In the genomic region with DNA sequence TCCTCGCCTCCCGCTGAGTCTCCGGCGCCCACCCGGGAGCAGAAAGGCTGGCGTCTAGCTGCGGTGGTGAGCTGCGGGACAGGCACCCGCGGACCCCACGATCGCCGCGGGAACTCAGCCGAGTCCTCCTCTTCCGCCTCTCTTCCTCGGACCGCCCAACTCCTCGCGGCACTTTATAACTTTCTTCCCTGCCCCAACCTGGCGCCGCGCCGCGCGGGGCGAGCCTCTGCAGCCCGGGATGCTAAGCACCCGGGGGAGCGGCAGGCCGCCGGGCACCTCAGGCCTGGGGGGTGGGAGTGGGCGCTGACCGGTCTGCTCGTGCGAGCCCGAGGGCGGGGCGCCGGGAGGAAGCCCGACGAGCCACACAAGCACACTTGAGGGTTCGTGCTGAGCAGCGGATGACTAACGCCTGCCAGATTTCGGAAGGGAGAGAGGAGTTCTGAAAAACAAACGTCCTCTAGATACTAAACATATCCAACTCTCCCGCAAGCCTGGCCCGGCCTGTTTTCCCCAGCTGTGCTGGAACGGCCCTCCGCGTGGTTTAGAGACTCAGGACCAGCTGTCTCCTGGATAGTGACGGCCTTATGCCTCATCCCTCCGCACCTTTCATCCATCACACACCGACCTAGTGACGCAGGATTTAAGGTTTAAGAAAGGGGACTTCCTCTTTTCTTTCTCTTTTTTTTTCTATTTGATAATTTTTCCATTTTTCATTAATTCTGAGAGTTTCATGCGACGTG, we compare ENCODE assay signal across 8 mouse cellular contexts. TPM values are rescaled to one million over a fixed set of nuclear protein-coding genes. Genes with fewer than 3 reads are reported as not detected.
DNase-seq lines count a peak whose midpoint lies in the region; ATAC-seq and TF ChIP-seq lines count a peak whose summit lies in the region.

A gene (minus strand): TSS at position 142 of the 740 bp plus-strand sequence.

- H3ac ChIP-seq in C2C12 (ENCODE audit: control insufficient read depth, insufficient read length, low read depth) = peak within 1 kb of the TSS; percentile 74

- H3K27ac ChIP-seq in forebrain, embryonic 10.5 days = peak within 1 kb of the TSS; percentile 95
- peak within 1 kb of the TSS; percentile 93 for H3K27ac ChIP-seq in heart, embryonic 12.5 days (ENCODE audit: poor library complexity, severe bottlenecking)
- peak within 1 kb of the TSS; percentile 74 for H3K27ac ChIP-seq in kidney, embryonic 14.5 days (ENCODE audit: low read depth, low read length)
- peak within 1 kb of the TSS; percentile 72 for H3K27ac ChIP-seq in liver, embryonic 15.5 days (replicated peaks)

- H3K27me3 ChIP-seq in C2C12 (ENCODE audit: control insufficient read depth, insufficient read depth, insufficient read length) = no peaks in the 10 kb centered on the region
- H3K27me3 ChIP-seq in forebrain, embryonic 10.5 days (ENCODE audit: poor library complexity, severe bottlenecking) = peaks cover 17% of the 10 kb centered on the region
- no peaks in the 10 kb centered on the region for H3K27me3 ChIP-seq in heart, embryonic 12.5 days (replicated peaks)
- H3K27me3 ChIP-seq in kidney, embryonic 14.5 days (ENCODE audit: control insufficient read depth, insufficient read depth, low read length) = no peaks in the 10 kb centered on the region
- peaks cover 19% of the 10 kb centered on the region for H3K27me3 ChIP-seq in liver, embryonic 15.5 days

- H3K4me1 ChIP-seq in forebrain, embryonic 10.5 days = peaks cover 26% of the 10 kb centered on the region
- peaks cover 13% of the 10 kb centered on the region for H3K4me1 ChIP-seq in heart, embryonic 12.5 days (replicated peaks)
- H3K4me1 ChIP-seq in kidney, embryonic 14.5 days (ENCODE audit: control insufficient read depth, insufficient read depth, low read length) = peaks cover 23% of the 10 kb centered on the region
- H3K4me1 ChIP-seq in liver, embryonic 15.5 days (replicated peaks) = peaks cover 7% of the 10 kb centered on the region; the same call in 1 of the 2 replicates

- peak; percentile 81 for DNase-seq in adrenal gland, postnatal 10 days
- DNase-seq in forebrain, embryonic 10.5 days (ENCODE audit: extremely low spot score, low spot score) = peak; percentile 70
- peak; percentile 58 to 68 for DNase-seq in natural killer cell, adult 2 months (ENCODE audit: low spot score in 2 of 2)
- peak; percentile 52 for DNase-seq in thymus, postnatal 0 days (ENCODE audit: low spot score)

- peak within 1 kb of the TSS; percentile 73 for H3K4me3 ChIP-seq in C2C12 (ENCODE audit: insufficient read depth, poor library complexity, severe bottlenecking)
- peak within 1 kb of the TSS; percentile 89 for H3K4me3 ChIP-seq in forebrain, embryonic 10.5 days
- peak within 1 kb of the TSS; percentile 85 for H3K4me3 ChIP-seq in heart, embryonic 12.5 days
- H3K4me3 ChIP-seq in kidney, embryonic 14.5 days (ENCODE audit: low read length) = peak within 1 kb of the TSS; percentile 67
- H3K4me3 ChIP-seq in liver, embryonic 15.5 days (replicated peaks) = peak within 1 kb of the TSS; percentile 63

- H3K36me3 ChIP-seq in C2C12 (ENCODE audit: control insufficient read depth, insufficient read depth) = peaks cover 30% of the 10 kb centered on the region
- H3K36me3 ChIP-seq in forebrain, embryonic 10.5 days (replicated peaks) = peaks cover 9% of the 10 kb centered on the region
- H3K36me3 ChIP-seq in heart, embryonic 12.5 days = peaks cover 7% of the 10 kb centered on the region
- peaks cover 6% of the 10 kb centered on the region; the same call in 1 of the 2 replicates for H3K36me3 ChIP-seq in kidney, embryonic 14.5 days (ENCODE audit: control insufficient read depth, insufficient read depth, low read length)
- no peaks in the 10 kb centered on the region for H3K36me3 ChIP-seq in liver, embryonic 15.5 days (replicated peaks)

- H3K4me2 ChIP-seq in heart, embryonic 12.5 days = peak within 1 kb of the TSS; percentile 74
- H3K4me2 ChIP-seq in kidney, embryonic 14.5 days (replicated peaks; ENCODE audit: low read depth, low read length) = peak within 1 kb of the TSS; percentile 58
- peak within 1 kb of the TSS; percentile 68 for H3K4me2 ChIP-seq in liver, embryonic 15.5 days

- TF ChIP-seq CTCF in C2C12 (IDR thresholded peaks at IDR 0.05; ENCODE audit: control insufficient read depth, insufficient read depth, insufficient read length) = no peak

- H3K79me3 ChIP-seq in C2C12 (ENCODE audit: low read depth) = peaks cover 41% of the 10 kb centered on the region

- WGBS in forebrain, embryonic 10.5 days = 2% methylated on average over 58 of the region's 58 CpGs
- 2% methylated on average over 58 of the region's 58 CpGs for WGBS in heart, embryonic 12.5 days
- 3% methylated on average over 58 of the region's 58 CpGs for WGBS in kidney, embryonic 14.5 days
- 3% methylated on average over 58 of the region's 58 CpGs for WGBS in liver, embryonic 15.5 days (ENCODE audit: insufficient replicate concordance)

- H3K9ac ChIP-seq in heart, embryonic 12.5 days = peak within 1 kb of the TSS; percentile 90
- peak within 1 kb of the TSS; percentile 81 for H3K9ac ChIP-seq in kidney, embryonic 14.5 days (ENCODE audit: low read depth, low read length)
- H3K9ac ChIP-seq in liver, embryonic 15.5 days = peak within 1 kb of the TSS; percentile 47

- ATAC-seq in heart, embryonic 12.5 days (ENCODE audit: insufficient number of reproducible peaks, low FRiP score) = peak; percentile 81
- peak; percentile 81 for ATAC-seq in kidney, embryonic 14.5 days (ENCODE audit: low FRiP score, low TSS enrichment)
- peak; percentile 34 for ATAC-seq in liver, embryonic 15.5 days (ENCODE audit: insufficient read depth)

- H3K9me3 ChIP-seq in forebrain, embryonic 10.5 days = no peaks in the 10 kb centered on the region
- H3K9me3 ChIP-seq in heart, embryonic 12.5 days (replicated peaks) = no peaks in the 10 kb centered on the region
- no peaks in the 10 kb centered on the region for H3K9me3 ChIP-seq in kidney, embryonic 14.5 days (ENCODE audit: control insufficient read depth, low read length)
- no peaks in the 10 kb centered on the region for H3K9me3 ChIP-seq in liver, embryonic 15.5 days (replicated peaks)

- H3K79me2 ChIP-seq in C2C12 (ENCODE audit: control insufficient read depth, insufficient read depth) = peaks cover 48% of the 10 kb centered on the region

TF ChIP-seq in C2C12, 6 proteins besides CTCF, POLR2A, EP300 and RAD21:
- TF ChIP-seq MYOD1 (IDR thresholded peaks at IDR 0.05; ENCODE audit: control insufficient read depth, insufficient read length, low read depth) (peak; percentile 75), USF1 (IDR thresholded peaks at IDR 0.05; ENCODE audit: low read depth) (no peak), CEBPB (IDR thresholded peaks at IDR 0.05; ENCODE audit: low read depth) (no peak), MAX (IDR thresholded peaks at IDR 0.05) (peak; percentile 47), MYOG (IDR thresholded peaks at IDR 0.05; ENCODE audit: control insufficient read depth, extremely low read depth, insufficient read length) (no peak), FOSL1 (IDR thresholded peaks at IDR 0.05; ENCODE audit: insufficient read depth, low read length, poor library complexity, severe bottlenecking) (no peak)
TF ChIP-seq in C2C12: peak in this region for 2.

RNA-seq across cellular contexts. Expression of the gene that starts here (rescaled TPM):
- 33.6 TPM for polyA plus RNA-seq in C2C12 (2012; fragmentation: generic; extraction: Trizol)
- total RNA-seq in adrenal gland, postnatal 10 days (2021) = 10 to 100 TPM; 23.3 to 24.3 TPM
- polyA plus RNA-seq in forebrain, embryonic 10.5 days (2016; fragmentation: Nextera tagmentation; extraction: Ambion mirVana) = 10.4 and 13.4 TPM in 2 replicates
- 64.2 and 64.3 TPM in 2 replicates for polyA plus RNA-seq in heart, embryonic 12.5 days (2016; fragmentation: Nextera tagmentation; extraction: Ambion mirVana)
- 8.2 and 18.5 TPM in 2 replicates for polyA plus RNA-seq in kidney, embryonic 14.5 days (2014; fragmentation: Nextera tagmentation; extraction: Ambion mirVana)
- polyA plus RNA-seq in liver, embryonic 15.5 days (2015; fragmentation: Nextera tagmentation; extraction: Ambion mirVana) = 6.0 and 6.8 TPM in 2 replicates
- polyA plus RNA-seq in thymus, postnatal 0 days (2015; fragmentation: Nextera tagmentation; extraction: Ambion mirVana) = 6.5 and 7.0 TPM in 2 replicates

Comparison
In these comparisons a context has a peak if more than half of its experiments do, and no peak if none do; other contexts are left out.
1. Peak in every context shown above with its lines: DNase-seq, ATAC-seq, H3K4me3 ChIP-seq and H3K27ac ChIP-seq.